Mouse (Mus musculus) kidney, adult 9 months (tissue): ENCODE data around the gene Mybpc1.
A peak's percentile ranks its signal among the peaks of the same experiment; 100 is the strongest.

ENCODE experiments used
- DNase-seq: peaks from one replicate; pipeline ENCODE4 v3.0.0; 2022

Gene Mybpc1

DNA sequence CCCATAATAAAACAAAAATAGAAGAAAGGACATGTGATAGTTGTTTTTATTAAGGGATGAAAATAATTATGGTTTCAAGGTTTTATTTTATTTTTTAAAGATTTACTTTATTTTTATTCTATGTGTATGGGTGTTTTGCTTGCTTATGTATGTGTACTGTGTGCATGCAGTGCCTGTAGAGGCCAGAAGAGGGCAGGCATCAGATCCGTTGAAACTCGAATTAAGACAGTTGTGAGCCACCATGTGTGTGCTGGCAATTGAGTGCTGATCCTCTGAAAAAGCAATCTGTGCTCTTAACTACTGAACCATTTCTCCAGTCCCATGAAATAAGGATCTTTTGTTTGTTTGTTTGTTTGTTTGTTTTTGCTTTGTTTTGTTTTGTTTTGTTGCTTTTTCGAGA, 54.7 kb downstream of the Mybpc1 start:
- no peak for DNase-seq

GRCm38 (mm10) chr10:88547635-88548034, 57.3 kb downstream of the Mybpc1 start:
- no peak for DNase-seq

DNA sequence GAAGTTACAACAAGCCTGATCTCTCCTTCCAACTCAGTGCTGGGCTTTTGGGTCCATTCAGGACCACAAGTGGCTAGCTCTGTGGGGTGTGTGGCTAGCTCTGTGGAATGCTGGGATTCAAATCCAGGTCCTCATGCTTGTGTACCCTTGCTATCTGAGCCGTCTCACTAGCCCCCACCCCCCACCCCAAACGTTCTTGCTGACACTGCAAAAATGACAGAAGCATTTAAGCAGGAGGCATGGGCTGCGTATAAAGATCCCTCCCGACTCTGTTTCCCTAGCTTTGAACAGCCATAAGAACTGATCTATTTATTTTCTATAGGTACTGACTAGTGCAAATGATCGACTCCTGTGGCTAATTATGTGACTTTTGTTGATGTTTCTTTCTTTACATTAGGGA, 74.3 kb downstream of the Mybpc1 start:
- DNase-seq, result no peak

GRCm38 (mm10) chr10:88524016-88524415, 80.9 kb downstream of the Mybpc1 start:
- no peak for DNase-seq

GRCm38 (mm10) chr10:88523212-88523611, 81.7 kb downstream of the Mybpc1 start:
- no peak for DNase-seq

DNA sequence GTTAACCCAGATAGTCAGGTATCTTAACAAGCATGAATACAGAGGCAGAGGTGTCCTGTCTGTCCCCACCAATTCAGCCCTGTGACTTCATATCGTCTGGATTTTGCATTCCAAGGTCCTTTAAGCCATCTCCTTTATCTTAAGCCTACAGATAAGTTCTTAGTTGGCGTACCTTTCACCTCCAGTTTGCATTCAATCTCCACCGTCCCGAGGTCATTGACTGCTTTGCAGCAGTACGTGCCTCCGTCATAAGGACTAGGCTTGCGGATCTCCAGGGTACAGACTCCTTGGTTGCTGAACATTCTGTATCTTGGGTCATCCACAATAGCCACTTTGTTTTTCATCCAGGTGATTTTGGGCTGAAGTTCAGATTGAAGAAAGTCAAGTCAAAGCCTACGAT, 82.2 kb downstream of the Mybpc1 start:
- no peak for DNase-seq

DNA sequence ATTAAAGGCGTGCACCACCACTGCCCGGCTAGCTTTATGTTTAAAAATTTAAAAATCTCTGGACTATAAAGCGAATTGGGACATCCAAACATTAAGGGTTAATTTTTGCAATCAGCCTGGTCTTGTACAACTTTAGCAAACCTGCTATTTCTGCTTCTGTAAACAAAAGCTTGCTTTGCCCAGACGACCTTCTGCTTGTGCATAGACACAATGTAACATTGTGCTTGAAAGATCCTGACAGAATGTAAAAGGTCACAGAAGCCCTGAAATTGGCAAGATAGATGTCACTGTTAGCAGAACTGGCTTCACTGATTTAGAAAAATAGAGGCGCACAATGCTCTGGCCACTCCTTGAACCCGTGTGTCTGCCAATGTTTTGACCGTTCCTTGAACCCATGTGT, 89.9 kb downstream of the Mybpc1 start:
- peak; percentile 20 for DNase-seq

DNA sequence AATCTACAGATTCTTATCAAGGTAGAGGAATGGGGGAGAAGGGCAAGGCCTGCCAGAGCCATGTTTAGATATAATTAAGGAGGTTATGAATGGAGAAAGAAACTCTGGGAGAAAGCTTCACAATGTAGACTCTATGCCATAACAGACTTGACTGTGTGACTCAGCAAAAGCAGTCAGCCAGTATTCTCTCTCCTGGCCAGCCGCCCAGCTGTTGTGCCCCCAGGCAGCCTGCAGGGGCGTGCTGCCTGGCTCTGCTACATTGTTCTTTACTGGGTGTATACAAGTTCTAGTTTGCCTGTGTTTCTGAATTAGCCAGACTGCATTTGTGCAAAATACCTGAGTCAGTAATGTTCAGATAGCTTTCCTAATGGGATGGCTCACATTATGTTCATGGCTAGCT, 90.5 kb downstream of the Mybpc1 start:
- DNase-seq, result peak; percentile 95

GRCm38 (mm10) chr10:88513574-88514135, 91.3 kb downstream of the Mybpc1 start:
- DNase-seq, result peak; percentile 93

DNA sequence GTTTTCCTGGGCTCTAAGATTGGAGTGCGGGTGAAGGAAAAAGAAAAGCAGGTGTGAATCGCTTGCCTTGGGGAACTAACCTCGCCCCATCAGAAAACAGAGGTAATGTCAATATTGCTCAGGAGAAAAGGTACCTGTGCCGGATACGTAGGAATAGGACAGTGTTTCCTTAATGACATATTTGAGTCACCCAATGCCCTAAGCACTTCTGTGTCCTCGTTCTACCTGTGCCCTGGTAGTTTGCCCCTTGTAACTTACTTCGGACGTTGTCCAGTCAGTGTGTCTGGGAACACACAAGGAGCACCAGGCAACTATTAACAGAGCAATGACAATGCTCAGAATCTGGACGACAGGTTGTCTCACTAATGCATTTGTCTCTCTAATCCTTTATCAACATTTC, 93.6 kb downstream of the Mybpc1 start:
- DNase-seq, result peak; percentile 85

DNA sequence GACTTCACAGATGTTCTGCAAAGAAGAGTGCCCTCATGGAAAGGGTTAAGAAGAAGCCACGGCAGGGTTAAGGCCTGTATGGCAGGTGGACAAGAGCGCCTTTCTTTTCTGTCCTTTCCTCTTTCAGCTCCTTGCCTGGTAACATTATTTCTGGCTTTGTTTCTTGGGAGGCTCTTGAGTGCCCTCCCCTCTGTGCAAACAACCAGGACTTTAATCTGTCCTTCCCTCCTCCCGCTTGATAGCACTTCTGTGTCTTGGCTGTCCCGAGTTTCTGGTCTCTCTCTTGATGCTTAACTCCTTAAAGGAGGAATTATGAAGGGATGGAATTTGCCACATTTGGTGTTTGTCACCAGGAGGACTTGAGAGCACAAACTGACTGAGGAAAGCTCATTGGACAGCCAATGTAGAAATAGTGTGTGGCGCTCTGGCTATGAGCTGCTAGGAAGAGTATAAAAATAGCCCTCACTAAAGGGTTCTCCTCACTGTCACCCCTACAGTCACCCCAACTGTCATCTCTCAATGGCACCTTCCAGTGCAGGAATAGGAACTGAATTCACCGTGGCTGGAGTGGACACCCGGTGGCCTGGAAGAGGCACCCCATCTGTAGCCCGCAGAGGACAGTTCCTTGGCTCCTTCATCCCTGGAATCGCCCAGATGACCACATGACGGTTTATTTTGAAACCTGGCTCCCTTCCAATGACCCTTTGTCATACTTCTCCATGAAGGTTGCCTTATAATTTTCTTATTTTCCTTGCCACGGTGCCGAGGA, 94.3 kb downstream of the Mybpc1 start:
- peak; percentile 97 for DNase-seq

DNA sequence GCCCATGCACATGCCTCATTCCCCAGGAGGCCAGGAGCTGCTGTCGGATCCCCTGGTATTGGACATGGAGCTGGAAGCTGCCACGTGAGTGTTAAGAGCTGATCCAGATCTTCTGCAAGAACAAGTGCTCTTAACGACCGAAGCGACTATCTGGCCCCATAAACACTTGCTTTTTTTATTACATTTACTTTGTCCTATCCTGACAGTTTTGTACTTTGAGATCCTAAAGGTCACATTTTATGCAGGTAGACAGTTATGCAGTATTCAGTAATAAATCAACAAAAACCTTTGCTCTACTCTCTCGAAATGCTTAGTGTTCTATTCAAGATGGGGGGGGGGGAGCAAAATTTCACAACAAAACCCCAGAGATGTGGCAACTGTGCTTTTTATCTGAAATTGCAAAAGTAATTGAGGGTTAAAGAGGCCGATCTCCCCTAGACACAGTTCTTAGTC, 97.2 kb downstream of the Mybpc1 start:
- peak; percentile 81 for DNase-seq

GRCm38 (mm10) chr10:88505256-88505655, 99.7 kb downstream of the Mybpc1 start:
- DNase-seq, result no peak

DNA sequence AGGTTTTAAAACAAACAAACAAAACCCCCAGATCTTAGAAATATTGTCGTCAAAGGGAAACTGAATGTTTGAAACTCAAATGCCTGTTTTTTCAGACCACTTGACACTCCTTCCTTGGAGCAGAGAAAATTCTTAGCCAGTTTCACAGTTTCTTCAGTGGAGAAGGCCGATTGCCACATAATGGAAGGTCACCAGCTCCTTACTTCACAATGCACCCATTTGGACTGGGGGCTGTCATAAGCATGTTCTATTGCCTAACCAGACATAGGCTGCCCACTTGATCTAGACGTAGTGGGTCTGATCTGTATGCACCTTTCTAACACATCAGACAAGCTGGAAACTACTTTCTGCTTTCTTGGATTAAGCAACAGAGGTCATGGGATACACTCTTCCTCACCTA, 100.5 kb downstream of the Mybpc1 start:
- peak; percentile 54 for DNase-seq

GRCm38 (mm10) chr10:88503421-88504314, 101.3 kb downstream of the Mybpc1 start, which contains the start of gene Chpt1:
TSS of gene Chpt1 (minus strand) at chr10:88504073.
- peak; percentile 95 for DNase-seq

GRCm38 (mm10) chr10:88502919-88503318, 102.0 kb downstream of the Mybpc1 start:
- no peak for DNase-seq

DNA sequence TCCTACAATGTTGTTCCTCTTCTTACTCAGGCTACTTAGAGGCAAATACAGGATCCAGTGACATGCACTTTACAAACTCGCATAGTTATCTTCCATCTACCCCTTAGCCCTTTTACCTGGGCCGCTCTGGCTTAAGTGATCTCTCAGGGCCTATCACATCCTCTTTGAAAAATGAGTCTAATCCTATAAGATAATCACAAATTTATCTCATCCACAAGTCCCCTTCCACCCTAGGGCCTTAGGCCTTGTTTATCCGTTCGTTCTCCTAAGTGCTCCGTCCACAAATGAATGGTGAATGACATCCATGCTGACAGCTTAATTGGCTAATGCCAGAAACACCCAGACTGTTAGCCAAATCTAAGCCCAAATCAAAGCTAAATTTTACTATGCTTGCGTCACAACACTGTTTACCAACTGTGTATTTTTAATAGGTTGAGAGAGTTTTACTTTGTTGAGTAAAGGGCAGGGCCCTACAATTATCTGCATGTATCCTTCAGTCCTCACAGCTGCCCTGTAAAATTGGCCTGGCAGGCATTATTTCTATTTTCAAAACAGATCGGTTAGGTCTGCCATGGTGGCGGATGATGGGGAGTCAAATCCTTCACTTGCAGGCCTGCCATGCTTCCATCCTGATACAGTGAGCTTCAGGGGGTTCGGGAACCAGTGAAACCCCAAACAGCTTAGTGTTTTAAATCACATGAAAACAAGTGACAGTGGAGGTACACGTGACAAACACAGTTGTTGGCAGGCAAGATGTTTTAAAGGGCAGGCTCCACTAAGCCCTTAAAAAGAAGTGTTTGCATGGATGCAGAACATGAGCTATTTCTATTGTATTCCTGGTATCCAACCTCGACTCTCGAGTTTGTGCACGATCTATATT, 102.8 kb downstream of the Mybpc1 start:
- DNase-seq, result peak; percentile 65

DNA sequence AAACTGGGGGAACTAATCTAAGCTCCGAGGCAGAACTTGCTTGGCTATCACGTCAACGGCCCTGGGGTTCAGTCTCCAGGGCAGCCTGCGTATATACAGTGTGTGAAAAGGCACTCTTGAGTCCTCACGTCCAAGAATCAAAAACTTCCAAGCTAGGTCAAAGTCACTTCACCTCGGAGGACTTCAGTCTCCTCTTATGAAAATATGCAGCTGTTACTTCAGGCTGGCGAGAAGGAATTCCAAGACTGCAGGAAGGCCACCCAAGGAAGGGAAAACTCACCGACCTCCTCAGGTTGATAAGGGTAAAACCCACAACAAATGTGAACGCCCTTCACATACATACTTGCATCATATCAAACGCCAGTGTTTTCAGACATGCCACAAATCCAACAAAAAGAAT, 103.6 kb downstream of the Mybpc1 start:
- DNase-seq, result peak; percentile 79

DNA sequence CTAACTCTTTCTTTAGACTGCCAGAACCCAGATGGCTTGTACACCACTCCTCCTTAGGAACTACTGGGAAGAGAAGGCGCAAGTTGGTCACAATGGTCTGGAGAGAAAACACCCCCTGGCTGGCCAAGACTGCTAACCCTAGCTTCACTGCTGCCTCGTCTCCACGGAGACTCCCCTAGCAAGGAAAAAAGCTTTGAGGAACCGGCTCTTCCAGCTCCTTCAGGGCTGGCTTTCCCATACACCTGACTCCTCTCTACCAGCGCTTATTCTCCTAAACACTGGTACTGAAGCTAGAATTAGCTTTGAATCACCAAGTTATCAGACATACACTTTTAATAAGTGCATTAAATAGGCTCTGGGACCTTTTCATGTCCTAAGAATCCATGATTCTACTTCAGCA, 105.0 kb downstream of the Mybpc1 start:
- DNase-seq, result no peak

- no peak for DNase-seq
These were observed 107.9 kb downstream of the Mybpc1 start for GRCm38 (mm10) chr10:88496864-88497564.

GRCm38 (mm10) chr10:88494959-88495587, 109.9 kb downstream of the Mybpc1 start:
- peak; percentile 61 for DNase-seq
